Mouse (Mus musculus): Measurements from ENCODE around the gene Stat2.

DNA sequence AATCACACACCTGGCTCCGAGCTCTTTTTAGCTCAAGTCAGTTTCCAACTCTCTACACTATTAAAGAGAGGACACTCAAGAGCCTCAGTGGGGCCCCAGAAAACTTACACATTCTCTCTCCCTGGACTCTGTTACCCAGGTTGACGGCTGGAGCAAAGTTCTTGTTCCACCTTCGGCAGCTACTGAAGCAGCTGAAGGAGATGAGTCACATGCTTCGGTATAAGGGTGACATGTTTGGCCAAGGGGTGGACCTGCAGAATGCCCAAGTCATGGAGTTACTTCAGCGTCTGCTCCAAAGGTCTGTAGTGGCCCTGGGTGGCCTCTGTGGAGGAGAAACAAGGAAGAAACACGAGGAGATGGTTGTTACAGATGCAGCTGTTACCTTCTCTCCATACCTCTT is 10.6 kb downstream of the Stat2 start:
- TF ChIP-seq POLR2A (IDR thresholded peaks at IDR 0.05; ENCODE audit: low read depth, low read length) (no peak), CTCF (IDR thresholded peaks at IDR 0.05; ENCODE audit: borderline replicate concordance, insufficient read depth, low read length) (no peak)

Measured in embryonic fibroblast, embryonic 13.5 days (primary cell).